Mouse (Mus musculus): Measurements from ENCODE around the gene Wfdc11.
A peak's percentile ranks its signal among the peaks of the same experiment; 100 is the strongest.

Wfdc11 gene

DNA sequence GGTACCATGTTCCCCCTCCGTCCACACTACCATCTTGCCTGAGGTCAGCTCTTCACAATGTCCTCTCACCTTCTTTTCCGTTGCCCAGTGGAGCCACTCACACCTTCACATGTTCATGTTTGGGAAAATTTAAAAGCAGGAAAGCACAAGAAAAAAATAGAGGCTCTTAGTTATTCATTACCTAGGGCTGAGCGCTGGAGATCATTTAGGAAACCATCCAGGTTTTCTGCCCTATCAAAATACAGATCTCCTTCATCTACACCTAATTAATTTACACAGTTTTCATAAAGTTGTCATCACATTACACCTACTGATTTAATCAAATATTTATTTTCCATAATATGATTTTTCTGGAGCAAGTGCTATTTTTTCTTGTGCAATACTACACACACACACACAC lies 35.2 kb downstream of the Wfdc11 start, which contains the start of gene Wfdc16:
Gene Wfdc16 (minus strand): TSS at position 101 of the 400 bp plus-strand sequence.
- DNase-seq, result no peak

DNA sequence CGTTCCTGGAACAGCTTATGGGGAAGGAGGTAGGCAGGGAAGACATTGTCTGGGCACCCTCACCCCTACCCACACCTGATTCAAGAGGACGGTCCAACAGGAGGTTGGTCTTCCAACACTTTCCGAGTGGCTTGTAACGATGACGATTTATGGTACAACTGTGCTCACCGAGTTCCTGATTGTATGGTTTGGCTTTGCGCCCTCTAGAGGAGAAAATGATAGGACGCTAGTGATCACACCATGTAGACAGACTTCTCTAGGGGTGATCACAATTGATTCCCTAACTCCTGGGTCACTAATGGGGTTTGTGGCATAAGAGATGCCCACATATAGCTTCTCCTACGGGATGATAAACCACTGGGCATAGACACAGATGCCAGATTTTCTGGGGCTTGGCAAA lies 38.6 kb downstream of the Wfdc11 start:
- DNase-seq, result no peak

DNA sequence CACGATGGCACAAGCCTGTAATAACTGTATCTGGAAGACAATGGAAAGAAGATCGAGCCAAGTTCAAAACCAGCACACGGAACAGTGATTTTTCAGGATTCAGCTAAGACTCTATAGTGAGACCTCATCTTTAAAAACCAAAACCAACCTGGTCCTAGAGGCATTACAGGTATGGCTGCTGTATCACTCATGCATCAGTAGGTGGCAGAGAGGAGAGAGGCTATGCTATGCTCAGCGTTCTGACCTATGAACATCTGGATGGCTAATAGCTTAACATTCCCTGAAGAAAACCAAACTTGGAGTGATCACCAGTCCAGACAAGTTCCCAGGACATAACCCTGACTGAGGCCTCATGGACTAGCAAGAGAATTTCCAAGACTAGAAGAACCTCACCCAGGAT lies 52.1 kb downstream of the Wfdc11 start:
- no peak for DNase-seq

DNA sequence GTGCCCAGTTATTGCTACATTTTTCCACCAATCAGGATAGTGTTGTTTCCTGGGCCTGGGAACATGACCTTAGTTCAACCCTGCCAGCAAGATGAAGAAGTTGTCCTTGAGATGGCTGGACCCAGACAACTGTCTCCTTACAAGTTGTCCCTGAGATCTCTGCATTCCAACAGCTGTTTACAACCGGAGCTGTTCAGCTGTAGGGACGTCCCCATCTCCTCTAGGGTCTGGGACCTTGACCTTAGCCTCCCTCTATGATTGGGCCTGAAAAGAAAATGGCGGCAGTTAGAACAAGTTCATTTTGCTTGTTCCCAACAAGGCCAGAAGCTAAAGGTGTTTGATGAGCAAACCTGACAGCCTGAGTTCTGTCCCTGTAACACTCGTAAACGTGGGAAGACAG lies 54.8 kb downstream of the Wfdc11 start:
- DNase-seq, result no peak

DNA sequence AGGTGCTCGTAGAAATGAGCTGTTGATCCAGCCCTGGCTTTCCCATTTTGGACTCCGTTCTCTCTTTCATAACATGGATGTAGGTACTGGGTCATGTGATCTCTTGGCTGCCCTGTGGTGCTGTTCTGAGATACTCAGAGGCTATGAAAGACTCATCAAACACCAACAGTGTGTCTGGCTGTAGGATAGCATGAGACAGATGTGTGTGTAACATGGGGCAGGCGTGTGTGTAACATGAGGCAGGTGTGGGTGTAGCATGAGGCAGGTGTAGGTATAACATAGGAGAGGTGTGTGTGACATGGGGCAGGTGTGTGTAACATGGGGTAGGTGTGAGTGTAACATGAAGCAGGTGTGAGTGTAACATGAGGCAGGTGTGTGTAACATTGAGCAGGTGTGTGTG lies 58.5 kb downstream of the Wfdc11 start:
- no peak for DNase-seq

DNA sequence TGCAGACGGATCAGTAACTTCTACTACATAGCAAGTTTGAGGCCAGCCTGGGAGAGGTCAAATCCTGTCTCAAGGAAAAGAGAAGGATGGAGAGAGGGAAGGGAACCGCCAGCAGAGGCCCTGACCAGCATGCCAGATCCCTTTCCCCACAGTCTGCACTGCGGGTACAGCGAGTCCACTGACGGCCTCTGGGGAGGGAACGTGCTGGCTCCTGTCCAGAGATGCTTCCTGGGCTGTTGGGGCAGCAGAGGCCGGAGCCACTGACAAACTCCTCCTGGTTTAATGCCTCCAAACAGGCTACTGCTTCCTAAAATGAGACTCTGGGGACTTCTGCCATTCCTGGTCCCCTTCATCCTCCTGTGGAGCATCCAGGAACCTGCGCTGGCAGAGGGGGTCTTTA lies 60.4 kb downstream of the Wfdc11 start, which contains the start of the genes Wfdc6b and Wfdc8:
Gene Wfdc6b (plus strand): TSS at position 52 of the 400 bp plus-strand sequence.
Gene Wfdc8 (minus strand): TSS at position 156 of the 400 bp plus-strand sequence.
- peak; percentile 65 to 71 for DNase-seq

All from kidney, postnatal 4 days (tissue).